Mouse (Mus musculus): Measurements from ENCODE around the gene Tstd3.

- no peak for TF ChIP-seq CTCF (IDR thresholded peaks at IDR 0.05; ENCODE audit: borderline replicate concordance, extremely low read depth, insufficient read depth, insufficient read length)
- TF ChIP-seq POLR2A (IDR thresholded peaks at IDR 0.05; ENCODE audit: borderline replicate concordance, extremely low read depth, insufficient read depth, insufficient read length, poor library complexity, severe bottlenecking) = no peak
These were observed 14.1 kb upstream of the Tstd3 start for GRCm38 (mm10) chr4:21780816-21781726.
